Mouse (Mus musculus) lung, postnatal 0 days (tissue): ENCODE data around the gene Acta2.

Experiments used
- CTCF ChIP-seq: IDR thresholded peaks from 2 replicates; pipeline ENCODE4 v1.5.1; 2016; ENCODE audit warnings: antibody characterized with exemption, mild to moderate bottlenecking
- EP300 ChIP-seq: IDR thresholded peaks from 2 replicates; pipeline ENCODE4 v1.6.1; 2016; ENCODE audit warnings: antibody characterized with exemption, mild to moderate bottlenecking, control low read depth

- TF ChIP-seq CTCF (no peak), EP300 (no peak)
Measured at GRCm38 (mm10) chr19:34237746-34238145, 17.6 kb downstream of the Acta2 start.
